Mouse (Mus musculus) liver, embryonic 14.5 days (tissue): ENCODE data around the gene Ehmt1. TPM values are rescaled to one million over a fixed set of nuclear protein-coding genes. Genes with fewer than 3 reads are reported as not detected.

ENCODE experiments used
- ATAC-seq: fragments of 200-750 bp; cut with Nextera tagmentation; 2 replicates; pipeline ENCODE4 v1.8.0; 2017; ENCODE audit warnings: moderate number of reproducible peaks, mild to moderate bottlenecking, moderate library complexity; ENCODE audit not compliant: insufficient read depth
- DNase-seq, 3 experiments: peaks; one replicate each; pipeline ENCODE4 v3.0.0-alpha.2; 2012 to 2013; ENCODE audit warnings: low read depth in 3 of 3, low spot score in 3 of 3
- H3K27ac ChIP-seq: fragments of 300-500 bp; sonication (generic); 2 replicates; pipeline ENCODE4 v1.5.1; 2014; ENCODE audit warnings: moderate library complexity, mild to moderate bottlenecking, control low read depth, inconsistent platforms
- H3K27me3 ChIP-seq: fragments of 300-500 bp; sonication (generic); 2 replicates; pipeline ENCODE4 v1.6.1; 2014; ENCODE audit warnings: mild to moderate bottlenecking, low read length, moderate library complexity; ENCODE audit not compliant: control insufficient read depth, insufficient read depth
- H3K36me3 ChIP-seq: fragments of 300-500 bp; sonication (generic); replicated peaks from 2 replicates; pipeline ENCODE4 v1.6.1; 2014; ENCODE audit warnings: low read depth; ENCODE audit not compliant: control insufficient read depth, insufficient read depth
- H3K4me1 ChIP-seq, 2 experiments: fragments of 200-500 bp in 1 of 2; fragments of 300-500 bp in 1 of 2; sonication (generic) in 1 of 2; replicated peaks; 2 replicates each; pipeline ENCODE4 v1.6.1; 2012 to 2014; ENCODE audit warnings: antibody characterized with exemption in 1 of 2, inconsistent platforms in 1 of 2, low read length in 1 of 2; ENCODE audit not compliant: control insufficient read depth in 2 of 2, insufficient read depth in 2 of 2
- H3K4me2 ChIP-seq: fragments of 300-500 bp; sonication (generic); 2 replicates; pipeline ENCODE4 v1.6.1; 2014; ENCODE audit warnings: low read depth, mild to moderate bottlenecking, control low read depth, moderate library complexity
- H3K4me3 ChIP-seq, 2 experiments: fragments of 200-500 bp in 1 of 2; fragments of 300-500 bp in 1 of 2; sonication (generic) in 1 of 2; 2 replicates each; pipeline ENCODE4 v1.5.1; 2012 to 2014; ENCODE audit warnings: low read depth in 2 of 2, low read length in 2 of 2, mild to moderate bottlenecking in 2 of 2, control low read depth in 1 of 2, inconsistent platforms in 1 of 2, moderate library complexity in 1 of 2; ENCODE audit not compliant: insufficient read depth in 1 of 2
- H3K9ac ChIP-seq: fragments of 300-500 bp; sonication (generic); replicated peaks from 2 replicates; pipeline ENCODE4 v1.6.1; 2014; ENCODE audit warnings: mild to moderate bottlenecking, control low read depth, moderate library complexity
- H3K9me3 ChIP-seq: fragments of 300-500 bp; sonication (generic); 2 replicates; pipeline ENCODE4 v1.6.1; 2016; ENCODE audit warnings: low read length, mixed read lengths; ENCODE audit not compliant: control insufficient read depth
- CTCF ChIP-seq: IDR thresholded peaks from 2 replicates; pipeline ENCODE4 v1.5.1; 2016; ENCODE audit warnings: antibody characterized with exemption, low read depth, control low read depth
- EP300 ChIP-seq: IDR thresholded peaks from 2 replicates; pipeline ENCODE4 v1.6.1; 2016; ENCODE audit warnings: antibody characterized with exemption, low read depth
- WGBS: fragments of 180-500 bp; shearing (Covaris S2); extraction: QIAGEN DNeasy Blood & Tissue Kit; methylation state at CpG from one replicate; pipeline ENCODE4 v1.1.7; 2014; ENCODE audit not compliant: insufficient replicate concordance; 5-methylcytosine and 5-hydroxymethylcytosine counted together
- polyA plus RNA-seq, 2 experiments: library from polyadenylated mRNA; depleted of rRNA in 1 of 2; stranded (reverse) in 1 of 2; unstranded in 1 of 2; fragments of >200 nt; fragmentation: Nextera tagmentation in 1 of 2; extraction: Ambion mirVana in 1 of 2; gene quantifications; 2 replicates each; pipeline versions ENCODE4 v1.2.1 to v1.2.3; 2012 to 2014

Gene Ehmt1
- polyA plus RNA-seq (2012; rRNA removed) (14.1 and 15.1 TPM in 2 replicates), polyA plus RNA-seq (2014; fragmentation: Nextera tagmentation; extraction: Ambion mirVana) (10.6 and 12.0 TPM in 2 replicates)

DNA sequence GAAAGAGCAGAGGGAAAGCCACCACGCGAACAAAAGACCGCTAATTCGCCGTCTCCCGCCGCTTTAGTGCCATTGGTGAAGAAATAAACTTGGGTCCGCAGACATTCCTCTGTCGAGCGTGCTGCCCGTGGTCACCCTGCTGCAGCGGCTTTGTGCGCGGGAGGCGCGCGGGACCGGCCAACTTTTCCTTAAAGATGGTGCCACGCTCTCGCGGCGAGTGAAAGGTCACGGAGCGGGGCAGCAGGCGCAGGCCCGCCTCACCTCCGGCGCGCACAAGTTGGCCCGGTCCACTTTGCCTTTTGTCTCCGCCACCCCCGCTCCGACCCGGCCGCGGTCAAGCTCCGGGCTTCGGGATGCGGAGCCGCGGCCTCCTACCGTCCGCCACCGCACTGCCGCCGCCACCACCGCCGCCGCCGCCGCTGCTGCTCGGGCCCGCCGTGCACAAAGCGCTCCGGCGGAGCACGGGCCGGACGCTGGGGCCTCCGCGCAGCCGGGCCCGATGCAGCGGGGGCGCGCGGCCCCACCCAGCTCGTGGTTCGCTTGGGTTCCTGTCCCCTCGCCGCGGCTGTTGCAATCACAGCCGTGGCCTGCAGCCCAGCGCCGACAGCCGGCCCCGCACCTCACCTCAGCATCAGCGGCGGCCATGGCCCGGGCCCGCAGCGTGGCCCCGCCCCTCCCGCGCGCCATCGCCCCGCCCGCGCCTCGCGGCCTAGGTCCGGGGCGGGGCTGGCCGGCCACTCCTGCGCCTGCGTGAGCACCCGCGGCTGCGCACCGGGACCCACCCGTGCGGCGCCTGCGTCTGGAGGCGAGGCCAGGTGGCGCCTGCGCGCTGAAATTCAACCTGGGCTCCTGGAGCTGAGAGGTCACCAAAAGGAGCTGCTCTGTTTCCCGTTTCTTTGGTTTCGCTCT, at the start of gene Ehmt1:
Gene Ehmt1, minus strand, starts transcription at position 685 of the 909 bp plus-strand sequence.
- H3K36me3 ChIP-seq, result no peaks in the 10 kb centered on the region
- under 1% methylated on average over 109 of the region's 112 CpGs for WGBS
- H3K9ac ChIP-seq, result peak within 1 kb of the TSS; percentile 86
- TF ChIP-seq EP300 (no peak), CTCF (no peak)
- peak within 1 kb of the TSS; percentile 84 to 94 for H3K4me3 ChIP-seq
- H3K27me3 ChIP-seq, result no peaks in the 10 kb centered on the region
- peak within 1 kb of the TSS; percentile 84 for H3K4me2 ChIP-seq
- H3K27ac ChIP-seq, result peak within 1 kb of the TSS; percentile 38
- DNase-seq (peak; percentile 82 to 86 (median 83)), ATAC-seq (peak; percentile 98)
- H3K4me1 ChIP-seq, result peaks cover 9 to 11% of the 10 kb centered on the region in 2 experiments
- H3K9me3 ChIP-seq, result no peaks in the 10 kb centered on the region

DNA sequence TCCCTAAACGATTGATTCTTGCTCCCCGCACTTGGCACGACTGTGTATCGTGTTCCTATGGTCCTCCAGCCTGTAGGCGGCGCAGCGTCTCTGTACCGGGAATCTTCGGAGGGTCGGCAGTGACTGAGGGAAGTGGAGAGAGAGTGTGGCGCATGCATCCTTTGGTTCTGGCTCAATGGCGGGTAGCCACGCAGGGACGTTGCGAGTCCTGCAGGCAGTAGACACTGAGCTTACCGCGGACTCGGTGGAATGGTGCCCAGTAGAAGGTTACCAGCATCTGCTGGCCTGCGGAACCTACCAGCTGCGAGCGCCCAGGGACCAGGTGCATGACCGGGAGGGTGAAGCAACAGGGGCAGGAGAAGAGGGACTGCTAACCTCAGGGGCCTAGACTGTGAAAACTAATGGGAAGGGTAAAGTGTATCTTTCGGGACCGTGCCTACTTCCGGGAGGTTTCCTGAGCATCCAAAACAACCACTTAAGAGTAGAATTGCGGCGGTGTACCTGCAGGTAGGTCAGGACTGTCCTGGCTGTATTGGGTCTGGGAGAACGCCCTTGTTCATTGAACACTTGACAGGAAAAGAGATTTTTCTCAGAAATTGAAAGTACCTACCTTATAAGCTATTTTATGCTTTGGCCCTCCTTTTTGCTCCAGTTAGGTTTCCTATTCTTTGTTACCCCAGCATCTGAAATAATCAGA, 43.0 kb upstream of the Ehmt1 start, which contains the start of gene Dph7:
Gene Dph7, plus strand, starts transcription at position 97 of the 697 bp plus-strand sequence.
- Histone ChIP-seq H3K4me1 (peaks cover 6% of the 10 kb centered on the region in 2 experiments), H3K4me2 (peak within 1 kb of the TSS; percentile 74), H3K4me3 (peak within 1 kb of the TSS; percentile 70 to 72), H3K27me3 (no peaks in the 10 kb centered on the region), H3K9ac (peak within 1 kb of the TSS; percentile 78), H3K9me3 (no peaks in the 10 kb centered on the region), H3K27ac (no peak within 1 kb of the TSS), H3K36me3 (peaks cover 32% of the 10 kb centered on the region)
- DNase-seq, result peak; percentile 69 to 75 (median 70)
- TF ChIP-seq CTCF, result peak; percentile 98
- no peak for TF ChIP-seq EP300
- 1% methylated on average over 28 of the region's 28 CpGs for WGBS
- ATAC-seq, result peak; percentile 85

DNA sequence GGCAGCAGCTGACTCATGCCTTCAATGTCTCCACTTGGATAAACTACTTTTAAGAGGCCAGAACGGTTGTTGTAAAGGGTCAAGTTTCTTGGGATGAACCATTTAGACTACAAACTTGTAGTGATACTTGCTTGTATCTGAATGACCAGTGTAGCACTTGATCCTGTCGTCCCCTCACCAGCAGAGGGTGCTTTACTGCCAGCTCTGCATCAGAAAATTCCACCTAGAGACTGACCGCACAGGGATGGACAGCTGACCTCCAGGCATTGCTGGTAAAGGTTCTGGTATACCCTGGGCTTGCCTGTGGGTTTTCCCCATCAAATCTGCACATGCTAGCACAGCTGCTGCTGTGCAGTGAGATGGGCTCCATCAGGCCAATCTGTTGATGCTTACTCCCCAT, 41.5 kb upstream of the Ehmt1 start:
- no peak overlapping the region for H3K4me3 ChIP-seq
- no peak for DNase-seq
- peaks cover 6% of the 10 kb centered on the region in 2 experiments for H3K4me1 ChIP-seq
- ATAC-seq, result no peak
- no peak overlapping the region for H3K27ac ChIP-seq
- no peaks in the 10 kb centered on the region for H3K9me3 ChIP-seq
- 58% methylated on average over 3 of the region's 3 CpGs for WGBS
- H3K36me3 ChIP-seq, result peaks cover 37% of the 10 kb centered on the region
- no peak overlapping the region for H3K4me2 ChIP-seq
- TF ChIP-seq CTCF (peak; percentile 66), EP300 (no peak)
- H3K27me3 ChIP-seq, result no peaks in the 10 kb centered on the region
- H3K9ac ChIP-seq, result no peak overlapping the region

DNA sequence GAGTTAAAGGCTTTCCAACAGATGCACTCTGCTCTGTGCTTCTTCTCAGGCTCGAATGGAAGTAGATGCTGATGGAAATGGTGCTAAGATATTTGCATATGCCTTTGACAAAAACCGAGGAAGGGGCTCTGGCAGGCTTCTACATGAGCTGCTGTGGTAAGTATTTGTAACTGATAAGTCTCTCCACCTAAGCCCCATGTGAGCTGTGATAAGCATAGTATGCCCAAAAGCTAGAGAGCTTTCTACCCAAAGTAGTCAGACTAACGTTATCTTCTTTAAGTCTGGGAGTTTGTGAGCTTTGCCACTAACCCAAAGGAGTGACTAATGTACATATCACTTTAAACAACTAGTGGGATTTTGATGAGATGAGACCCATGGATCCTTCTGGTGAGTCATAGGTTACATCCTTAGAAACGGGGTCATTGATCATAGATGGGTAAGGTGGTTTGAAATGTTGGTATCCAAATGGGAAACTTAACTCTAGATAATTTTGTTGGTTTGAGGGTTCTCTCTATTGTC, 33.2 kb upstream of the Ehmt1 start:
- Histone ChIP-seq H3K9me3 (no peaks in the 10 kb centered on the region), H3K27ac (peak overlapping the region; percentile 66), H3K4me1 (peaks cover 26 to 27% of the 10 kb centered on the region in 2 experiments), H3K36me3 (peaks cover 47% of the 10 kb centered on the region), H3K4me2 (peak overlapping the region; percentile 52), H3K9ac (peak overlapping the region; percentile 27), H3K27me3 (no peaks in the 10 kb centered on the region), H3K4me3 (peak overlapping the region; percentile 17 to 24; a peak in 1 of 4 replicates)
- ATAC-seq (peak; percentile 24), DNase-seq (no peak)
- TF ChIP-seq CTCF (no peak), EP300 (no peak; the same call in 1 of the 2 replicates)
- 16% methylated on average over 4 of the region's 4 CpGs for WGBS
